Mouse (Mus musculus): ENCODE results near the gene Unc93a.
"Not testable (repeated sequence)": the region's sequence is repeated elsewhere in the genome, so short reads cannot be mapped to it uniquely, and the experiment has no call there.

Gene Unc93a

DNA sequence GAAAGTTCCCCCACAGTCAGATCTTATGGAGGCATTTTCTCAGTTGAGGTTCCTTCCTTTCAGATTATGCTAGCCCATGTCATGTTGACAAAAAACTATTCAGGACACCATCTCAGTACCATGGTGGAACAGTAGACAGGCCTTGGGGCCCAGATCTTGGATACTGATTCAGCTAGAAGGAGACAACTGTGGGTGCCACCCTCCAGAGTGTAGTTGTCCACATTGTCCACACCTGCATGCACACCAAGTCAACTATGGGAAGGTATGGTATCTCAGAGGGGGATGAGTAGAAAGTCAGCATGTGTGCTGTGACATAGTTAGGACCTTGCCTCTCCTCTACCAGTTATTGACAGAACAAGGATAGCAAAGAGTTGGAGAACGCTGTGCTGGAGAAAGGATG, 40.1 kb downstream of the Unc93a start:
- CTCF ChIA-PET, POLR2A ChIA-PET: not testable (repeated sequence)

DNA sequence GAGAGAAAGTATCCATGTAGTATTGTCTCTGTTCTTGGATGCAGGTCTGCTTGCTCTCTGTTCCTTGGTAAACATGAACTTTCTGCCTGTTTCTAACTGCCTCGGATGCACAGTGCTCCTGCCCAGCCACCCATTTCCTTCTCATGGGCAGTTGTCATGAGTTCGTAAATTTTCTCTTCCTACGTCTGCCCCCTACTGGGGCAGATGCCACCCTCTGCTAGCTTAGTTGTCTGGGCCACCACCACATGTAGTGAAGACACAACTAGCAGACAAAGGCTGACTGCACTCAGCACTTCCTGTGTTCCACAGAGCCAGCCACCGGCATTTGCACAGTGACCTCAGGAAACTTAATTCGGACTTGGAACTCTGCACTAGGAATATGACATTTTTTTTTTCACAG, 62.4 kb downstream of the Unc93a start:
- POLR2A ChIA-PET, CTCF ChIA-PET: not testable (repeated sequence)

DNA sequence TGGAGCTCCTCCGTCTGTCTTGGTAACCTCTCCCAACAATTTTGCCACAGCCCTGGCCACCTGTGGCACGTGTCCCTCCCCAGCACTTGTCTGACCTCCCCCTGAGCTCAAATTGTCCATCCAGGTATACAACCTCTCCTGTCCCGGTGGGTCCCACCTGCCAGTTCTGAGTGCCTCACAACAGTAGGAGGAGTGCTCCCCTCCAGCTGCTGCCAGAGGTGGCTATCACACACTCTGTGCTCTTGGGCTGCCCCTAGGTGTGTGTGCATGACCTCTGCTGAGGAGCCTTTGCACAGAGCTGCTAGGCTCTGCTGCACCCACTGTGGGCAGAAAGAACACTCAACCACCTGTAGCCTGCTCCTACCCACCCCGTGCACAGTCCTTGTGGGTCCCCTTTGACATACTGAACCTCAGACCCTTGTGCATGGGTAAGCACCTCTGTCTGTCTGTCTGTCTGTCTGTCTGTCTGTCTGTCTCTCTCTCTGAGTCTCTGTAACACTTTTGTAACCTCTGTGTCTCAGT, 63.7 kb downstream of the Unc93a start:
- POLR2A ChIA-PET, CTCF ChIA-PET: not testable (repeated sequence)

DNA sequence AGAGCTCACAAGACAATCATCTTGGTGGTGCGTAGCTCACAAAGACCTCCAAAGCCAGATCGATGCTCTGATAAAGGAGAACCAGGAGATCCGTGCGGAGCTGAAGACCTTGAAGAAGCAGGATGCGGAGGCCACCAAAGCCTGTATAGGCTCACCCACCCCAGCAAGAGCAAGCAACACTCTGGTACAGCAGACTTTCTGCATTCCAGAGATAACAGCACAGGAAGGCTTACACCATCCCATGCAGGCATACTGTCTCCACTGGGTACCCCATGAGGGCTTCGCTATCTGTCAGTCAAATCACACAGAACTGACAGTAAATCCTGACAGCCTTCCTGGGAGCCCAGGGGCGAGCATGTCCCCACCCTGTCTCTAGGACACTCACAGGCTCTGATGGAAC, 68.7 kb downstream of the Unc93a start:
- POLR2A ChIA-PET = not testable (repeated sequence)
- CTCF ChIA-PET = interaction anchor here in 1 of 4 experiments (0.6 kb wide), 1 partner anchor 153 kb away, joined by 5 read pairs; no protein-coding TSS in a partner anchor

DNA sequence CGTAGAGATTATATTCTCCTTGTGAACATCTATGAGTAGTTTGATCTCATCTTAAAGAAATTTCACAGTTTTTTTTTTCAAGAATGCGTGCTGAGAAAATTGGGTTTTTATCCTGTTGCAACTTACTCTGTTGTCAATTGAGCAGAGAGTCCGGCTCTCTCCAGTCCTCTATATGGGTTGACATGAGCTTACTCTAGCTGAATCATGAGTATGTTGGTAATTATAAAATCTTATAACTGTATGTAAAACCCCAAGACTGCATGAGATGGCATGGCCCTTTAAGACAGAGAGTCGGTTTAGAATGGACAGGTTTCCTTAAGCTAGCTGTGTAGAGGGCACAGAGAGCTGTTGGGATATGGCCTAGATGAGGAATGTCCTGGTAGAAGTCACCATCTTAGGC, 70.8 kb downstream of the Unc93a start, which contains the start of gene Tcp10b:
TSS of gene Tcp10b (plus strand) at position 301 of the 400 bp plus-strand sequence.
- POLR2A ChIA-PET, CTCF ChIA-PET: not testable (repeated sequence)

Measured in embryonic stem cell, embryonic (primary cell).